Mouse (Mus musculus) urinary bladder, adult 2 months (tissue): ENCODE data around the gene Tgm2. TPM values are rescaled to one million over a fixed set of nuclear protein-coding genes. Genes with fewer than 3 reads are reported as not detected.

ENCODE experiments used
- DNase-seq: peaks from one replicate; pipeline ENCODE4 v3.0.0; 2022; ENCODE audit warnings: low spot score
- polyA plus RNA-seq: library from polyadenylated mRNA; depleted of rRNA; stranded (reverse); fragments of >200 nt; gene quantifications from 2 replicates; pipeline ENCODE4 v1.2.3, GENCODE M21; 2012

Gene Tgm2
- polyA plus RNA-seq, 1 experiment, result 218 TPM

GRCm38 (mm10) chr2:158115838-158116453 is 30.3 kb downstream of the Tgm2 start:
- no peak for DNase-seq

DNA sequence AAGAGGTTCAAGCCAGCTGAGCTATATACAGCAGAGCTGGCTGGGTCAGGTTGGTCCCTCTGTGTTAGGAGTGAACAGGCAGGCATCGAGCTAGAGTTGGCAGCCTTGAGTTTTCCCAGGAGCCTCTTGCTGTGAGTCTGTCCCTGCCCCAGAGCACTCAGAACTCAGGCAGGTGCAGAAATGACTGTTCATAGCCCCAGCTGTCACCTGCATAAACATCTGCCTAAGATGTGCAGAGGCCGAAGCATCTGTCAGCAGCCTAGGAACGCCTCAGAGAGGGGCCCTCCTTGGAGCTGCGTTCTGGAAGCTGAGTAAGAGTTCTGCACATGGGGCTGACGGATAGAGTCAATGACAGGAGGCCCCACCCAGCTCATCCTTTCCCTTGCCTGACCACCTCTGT is 31.3 kb downstream of the Tgm2 start:
- DNase-seq, result no peak

GRCm38 (mm10) chr2:158113591-158114257 is 32.5 kb downstream of the Tgm2 start:
- DNase-seq, result peak; percentile 60

DNA sequence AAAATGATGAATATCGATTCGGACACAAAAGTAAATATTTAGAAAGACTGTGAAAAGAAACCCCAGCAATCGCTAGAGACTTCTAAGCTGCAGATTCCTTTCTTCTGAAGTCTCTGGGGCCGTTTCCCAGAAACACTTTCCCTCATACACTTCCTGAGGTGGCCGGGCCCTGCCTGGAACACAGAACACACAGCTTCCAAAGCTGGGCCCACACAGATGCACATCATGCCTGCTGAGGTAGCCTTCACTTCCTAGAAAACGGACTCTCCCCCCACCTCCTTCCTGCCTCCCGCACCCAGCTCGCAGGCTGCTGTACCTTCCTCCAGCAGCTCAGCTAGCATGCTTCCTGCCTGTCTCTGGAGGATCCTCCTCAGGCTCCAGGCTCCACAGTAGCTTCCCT is 36.7 kb downstream of the Tgm2 start:
- DNase-seq, result no peak

GRCm38 (mm10) chr2:158106947-158107587 is 39.2 kb downstream of the Tgm2 start:
- no peak for DNase-seq

GRCm38 (mm10) chr2:158105605-158106004 is 40.6 kb downstream of the Tgm2 start:
- no peak for DNase-seq

- DNase-seq, result no peak
These were observed 41.3 kb downstream of the Tgm2 start for GRCm38 (mm10) chr2:158104966-158105365.

DNA sequence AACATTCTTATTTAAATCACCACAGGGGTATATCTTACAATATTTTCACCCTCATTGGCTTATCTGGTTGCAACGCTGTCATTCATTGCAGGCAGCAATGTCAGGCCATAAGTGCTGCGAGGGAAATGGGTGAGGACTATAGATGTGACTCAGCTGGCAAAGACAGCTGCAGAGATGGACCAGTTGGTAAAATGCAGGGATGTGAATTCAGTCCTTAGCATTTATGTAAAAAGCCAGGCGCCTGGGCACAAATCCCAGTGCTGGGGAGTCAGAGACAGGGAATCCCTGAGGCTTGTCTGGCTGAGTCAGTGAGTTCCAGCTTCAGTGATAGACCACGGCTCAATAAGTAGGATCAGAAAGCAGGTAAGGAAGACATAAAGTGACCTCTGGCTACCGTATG is 44.5 kb downstream of the Tgm2 start:
- no peak for DNase-seq

- DNase-seq, result no peak
These were observed 46.7 kb downstream of the Tgm2 start for GRCm38 (mm10) chr2:158099537-158099936.

DNA sequence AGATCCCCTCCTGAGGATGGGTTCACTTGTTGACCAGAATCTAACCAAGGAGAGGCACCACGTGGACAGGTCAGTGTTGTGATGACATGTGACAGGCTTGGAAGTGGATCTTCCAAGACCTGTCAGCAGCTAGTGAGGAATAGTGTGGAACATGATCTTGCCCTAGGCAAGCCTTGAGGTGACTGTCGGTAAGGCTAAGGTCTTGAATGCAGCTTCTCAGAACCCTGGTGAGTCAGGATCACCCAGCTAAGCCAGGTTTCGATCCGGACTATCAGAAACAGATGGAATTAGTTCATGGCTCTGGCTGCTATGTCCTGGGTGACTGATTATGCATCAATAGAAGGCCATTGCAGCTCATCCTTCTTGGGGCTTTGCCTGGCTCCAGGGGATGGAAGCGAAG is 47.5 kb downstream of the Tgm2 start:
- no peak for DNase-seq

DNA sequence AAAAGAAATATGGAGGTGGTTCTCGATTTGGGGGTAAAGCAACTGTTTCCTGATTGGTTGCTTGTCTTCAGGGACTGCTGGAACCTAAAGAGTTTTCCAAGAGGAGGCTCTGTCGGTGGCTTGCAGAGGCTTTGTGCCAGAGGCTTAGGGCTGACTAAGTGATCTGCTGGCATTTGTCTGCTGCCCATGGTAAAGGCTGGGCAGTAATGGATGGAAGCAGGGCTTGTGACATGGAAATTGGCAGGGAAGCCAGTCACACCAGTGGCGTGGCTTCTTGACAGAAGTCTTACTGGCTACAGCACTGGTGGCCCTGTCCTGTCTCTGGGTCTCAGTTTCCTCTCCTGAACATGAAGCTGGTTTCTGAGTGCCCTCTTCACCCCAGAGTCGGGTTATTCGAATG is 49.2 kb downstream of the Tgm2 start:
- no peak for DNase-seq

DNA sequence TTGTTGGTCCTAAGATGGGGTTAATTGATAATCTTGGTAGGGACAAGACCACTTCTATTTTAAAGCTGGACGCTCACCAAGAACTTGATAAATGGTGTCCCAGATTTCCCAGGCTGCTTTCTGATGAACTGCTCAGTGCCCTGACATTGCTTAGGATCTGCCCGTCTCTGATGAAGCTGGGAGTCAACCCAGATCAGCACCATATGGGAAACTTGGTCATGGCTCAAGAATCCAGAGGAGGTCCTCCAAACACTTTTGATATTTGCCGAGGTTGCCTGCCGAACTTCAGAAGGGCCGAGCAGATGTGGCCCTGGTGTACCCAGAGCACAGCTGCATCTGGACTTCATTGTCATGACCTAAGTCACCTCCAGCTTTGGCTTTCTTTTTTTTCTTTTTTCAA is 51.4 kb downstream of the Tgm2 start:
- no peak for DNase-seq

GRCm38 (mm10) chr2:158094300-158094699 is 51.9 kb downstream of the Tgm2 start:
- no peak for DNase-seq

DNA sequence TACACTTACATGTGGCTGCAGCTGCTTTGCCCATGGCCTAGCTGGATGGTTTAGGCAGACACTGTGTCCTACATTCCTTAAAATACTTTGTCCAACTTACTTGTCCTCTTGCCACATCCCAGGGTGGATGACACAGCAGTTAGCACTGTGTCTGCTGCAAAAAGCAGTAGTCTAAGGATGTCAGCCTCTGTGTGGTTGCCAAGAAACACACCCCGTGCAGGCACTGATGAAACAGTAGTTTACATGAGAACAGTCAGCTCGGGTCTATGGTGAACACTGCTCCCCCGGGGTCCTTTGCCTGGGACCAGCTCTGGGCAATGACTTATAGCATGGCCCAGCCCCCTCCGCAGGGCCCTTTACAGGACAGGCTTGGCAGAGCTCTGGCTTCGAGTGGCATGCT is 52.9 kb downstream of the Tgm2 start:
- no peak for DNase-seq

GRCm38 (mm10) chr2:158090096-158090495 is 56.1 kb downstream of the Tgm2 start:
- DNase-seq, result no peak

GRCm38 (mm10) chr2:158084486-158084885 is 61.8 kb downstream of the Tgm2 start:
- DNase-seq, result no peak

DNA sequence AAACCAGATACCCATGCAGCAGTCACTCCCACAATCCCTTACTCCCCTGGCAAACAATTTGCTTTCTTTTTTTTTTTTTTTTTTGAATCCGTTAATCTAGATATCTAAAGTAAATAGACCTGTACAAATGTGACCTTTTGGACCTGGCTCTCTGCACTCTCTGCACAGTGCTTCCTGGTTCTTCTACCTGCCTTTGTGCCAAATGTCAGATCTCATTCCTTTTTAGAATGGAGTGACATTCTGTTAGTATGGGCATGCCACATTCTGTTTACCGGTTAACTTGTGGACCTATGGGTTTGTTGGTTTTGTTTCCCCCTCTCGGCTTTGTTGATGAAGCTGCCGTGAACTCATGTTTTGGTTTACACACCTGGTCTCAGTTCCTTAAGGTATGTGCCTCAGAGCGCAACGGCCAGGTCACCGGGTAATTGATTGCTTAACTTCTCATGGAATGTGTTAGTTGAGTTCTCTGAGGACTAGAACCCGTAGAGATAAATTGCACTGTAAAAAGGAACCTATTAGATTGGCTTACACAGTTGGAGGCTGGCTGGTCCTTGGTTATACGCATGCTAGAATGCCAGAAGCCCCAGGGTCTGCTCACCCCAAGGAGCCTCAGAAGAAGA is 65.5 kb downstream of the Tgm2 start:
- no peak for DNase-seq

GRCm38 (mm10) chr2:158079843-158080395 is 66.3 kb downstream of the Tgm2 start:
- DNase-seq, result no peak

GRCm38 (mm10) chr2:158078971-158079370 is 67.3 kb downstream of the Tgm2 start:
- DNase-seq, result no peak

- no peak for DNase-seq
These were observed 68.3 kb downstream of the Tgm2 start for GRCm38 (mm10) chr2:158077981-158078380.

GRCm38 (mm10) chr2:158076690-158077089 is 69.5 kb downstream of the Tgm2 start:
- DNase-seq, result no peak

DNA sequence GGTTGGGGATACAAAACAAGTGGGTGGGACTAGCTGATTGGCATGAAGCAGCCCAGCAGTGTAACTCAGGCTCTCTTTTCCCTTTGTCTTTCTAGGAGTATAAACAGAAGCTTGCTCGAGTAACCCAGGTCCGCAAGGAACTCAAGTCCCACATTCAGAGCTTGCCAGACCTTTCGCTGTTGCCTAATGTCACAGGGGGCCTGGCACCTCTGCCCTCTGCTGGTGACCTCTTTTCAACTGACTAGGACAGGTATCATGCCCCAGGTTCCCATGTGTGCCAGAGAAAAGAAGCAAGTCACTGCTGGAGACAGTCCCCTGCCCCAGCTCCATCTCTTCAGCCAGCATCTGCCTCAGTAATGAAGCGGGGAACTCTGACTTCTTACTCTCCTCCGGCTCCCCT is 71.4 kb downstream of the Tgm2 start:
- no peak for DNase-seq

DNA sequence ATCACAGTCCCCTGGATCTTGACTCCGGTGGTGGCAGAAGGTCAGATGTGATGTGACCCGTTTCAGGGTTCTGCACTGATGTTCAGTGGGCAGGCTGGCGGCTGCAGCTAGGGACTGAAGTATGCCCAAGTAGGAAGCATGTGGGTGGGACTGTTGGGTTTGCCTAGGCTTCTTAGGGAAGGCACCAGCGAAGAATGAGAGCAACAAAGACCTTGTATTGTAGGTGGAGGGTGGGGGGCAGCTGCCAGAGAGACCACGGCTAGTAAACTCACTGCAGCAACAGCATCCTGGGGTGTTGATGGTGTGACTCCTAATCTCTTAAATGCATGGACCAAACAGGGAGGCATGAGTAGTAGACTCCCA is 74.6 kb downstream of the Tgm2 start:
- no peak for DNase-seq
